13 mouse cellular contexts compared by ENCODE assay signal in the genomic region with DNA sequence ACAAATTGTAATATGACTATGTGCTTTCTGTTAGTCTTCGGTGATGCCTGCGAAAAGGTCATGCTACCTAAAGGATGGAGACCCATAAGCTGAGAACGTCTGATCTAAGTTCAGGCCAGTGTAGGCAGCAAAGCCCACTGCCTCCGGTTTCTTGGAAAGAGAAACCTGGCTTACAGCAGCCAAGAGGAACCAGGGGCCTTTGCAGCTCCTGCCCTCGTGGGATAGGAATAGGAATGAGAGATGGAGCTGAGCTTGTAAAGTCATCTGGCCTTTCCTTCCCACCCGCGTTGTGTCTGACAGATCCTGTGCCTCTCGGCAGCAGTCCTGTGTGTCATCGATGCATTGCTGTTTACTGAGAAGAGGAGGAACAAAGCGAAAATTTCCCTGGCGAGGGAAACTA. TPM values are rescaled to one million over a fixed set of nuclear protein-coding genes. Genes with fewer than 3 reads are reported as not detected.
"Had no signal": no experiment of that assay in that cellular context is flagged by ENCODE, and none has a peak within 500 bp of the region (broad histone marks: within the 10 kb centered on the region; RNA-seq: fewer than 3 reads in every experiment).

A gene (plus strand): TSS at position 301 of the 400 bp plus-strand sequence.

RNA-seq across cellular contexts. Expression of the gene that starts here (rescaled TPM):
- polyA plus RNA-seq: neural tube, embryonic 12.5 days; neural tube, embryonic 13.5 days; neural tube, embryonic 14.5 days; neural tube, embryonic 15.5 days; small intestine, adult 2 months; spleen, adult 2 months; stomach, embryonic 14.5 days; stomach, embryonic 15.5 days; stomach, embryonic 16.5 days; stomach, postnatal 0 days; thymus, adult 2 months; thymus, postnatal 0 days; urinary bladder, adult 2 months had no signal
